Mouse (Mus musculus) embryonic fibroblast, embryonic 13.5 days (primary cell): ENCODE measurements at regions not wholly inside any gene's neighbourhood (a gene's known extent, or its start where the extent isn't known, plus 50 kb on each side); places are given as distances from the start of the nearest gene placed in this dataset.

Experiments
- H3K27ac ChIP-seq: 2 replicates; pipeline ENCODE4 v1.5.1; 2012; ENCODE audit warnings: low read length, control low read depth, inconsistent platforms; ENCODE audit not compliant: insufficient read depth
- H3K4me1 ChIP-seq: 2 replicates; pipeline ENCODE4 v1.6.1; 2011; ENCODE audit warnings: low read length; ENCODE audit not compliant: control insufficient read depth, insufficient read depth
- H3K4me3 ChIP-seq: 2 replicates; pipeline ENCODE4 v1.5.1; 2011; ENCODE audit warnings: mild to moderate bottlenecking, control low read depth, low read length; ENCODE audit not compliant: insufficient read depth
- CTCF ChIP-seq: IDR thresholded peaks from 2 replicates; pipeline ENCODE4 v1.5.1; 2011; ENCODE audit warnings: mild to moderate bottlenecking, control low read depth, low read length, moderate library complexity, borderline replicate concordance; ENCODE audit not compliant: insufficient read depth
- POLR2A ChIP-seq: IDR thresholded peaks from 2 replicates; pipeline ENCODE4 v1.6.1; 2011; ENCODE audit warnings: low read depth, mild to moderate bottlenecking, control low read depth, low read length, moderate library complexity

DNA sequence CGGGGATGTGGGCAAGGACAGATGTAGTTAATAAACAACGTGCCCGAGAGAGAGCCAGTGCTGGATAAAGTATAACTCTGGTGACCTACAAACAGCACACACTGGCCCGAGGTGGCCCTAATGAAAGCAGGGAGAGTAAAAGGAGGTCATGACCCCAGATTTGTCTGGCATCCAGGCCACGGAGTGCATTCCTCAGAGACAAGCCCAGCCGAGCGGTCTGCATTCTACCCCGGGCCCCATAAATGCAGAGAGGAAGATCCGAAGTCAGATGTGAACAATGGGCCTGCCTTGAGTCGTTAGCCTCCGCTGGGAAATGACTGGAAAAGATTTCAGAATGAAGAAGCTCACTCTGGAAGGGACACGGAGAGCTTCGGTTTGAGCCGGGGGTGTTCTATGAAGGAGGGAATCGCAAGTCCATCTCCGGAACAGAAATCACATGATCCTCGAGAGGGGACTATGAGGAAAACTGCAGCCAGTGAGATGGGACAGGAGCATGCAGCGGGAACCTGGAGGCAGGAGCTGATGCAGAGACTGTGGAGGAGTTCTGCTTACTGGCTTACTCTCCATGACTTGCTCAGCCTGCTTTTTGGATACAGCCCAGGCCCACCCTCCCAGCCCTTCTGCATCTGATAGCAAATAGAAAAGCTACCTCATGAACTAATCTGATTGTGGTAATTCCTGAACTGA lies 103.9 kb upstream of the Dapk1 start:
- Histone ChIP-seq H3K4me3 (no peak overlapping the region), H3K27ac (no peak overlapping the region), H3K4me1 (0 out of 2 replicates have a peak, but pooled peaks cover 3% of the 10 kb centered on the region)
- no peak for TF ChIP-seq POLR2A
- TF ChIP-seq CTCF, result no peak

DNA sequence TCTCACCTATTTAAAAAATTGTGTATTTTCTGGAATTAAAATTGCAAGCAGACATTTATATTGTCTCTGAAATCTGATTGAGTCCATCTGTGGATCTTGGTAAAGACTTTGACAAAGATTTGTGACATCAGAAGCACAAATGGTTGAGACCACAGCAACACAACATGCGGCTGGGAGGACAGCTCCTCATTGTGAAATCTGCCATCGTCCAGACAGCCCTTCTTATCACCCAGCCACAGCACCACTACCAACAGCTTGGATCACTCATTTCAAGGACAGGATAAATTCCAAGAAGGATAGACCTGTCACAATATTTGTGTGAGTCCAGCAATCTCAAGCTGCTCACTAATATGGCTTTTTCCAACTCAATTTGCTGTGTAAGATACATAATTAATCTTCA lies 97.6 kb upstream of the Dapk1 start:
- TF ChIP-seq CTCF (no peak), POLR2A (no peak)
- no peak overlapping the region for H3K4me3 ChIP-seq
- H3K4me1 ChIP-seq, result no peaks in the 10 kb centered on the region

DNA sequence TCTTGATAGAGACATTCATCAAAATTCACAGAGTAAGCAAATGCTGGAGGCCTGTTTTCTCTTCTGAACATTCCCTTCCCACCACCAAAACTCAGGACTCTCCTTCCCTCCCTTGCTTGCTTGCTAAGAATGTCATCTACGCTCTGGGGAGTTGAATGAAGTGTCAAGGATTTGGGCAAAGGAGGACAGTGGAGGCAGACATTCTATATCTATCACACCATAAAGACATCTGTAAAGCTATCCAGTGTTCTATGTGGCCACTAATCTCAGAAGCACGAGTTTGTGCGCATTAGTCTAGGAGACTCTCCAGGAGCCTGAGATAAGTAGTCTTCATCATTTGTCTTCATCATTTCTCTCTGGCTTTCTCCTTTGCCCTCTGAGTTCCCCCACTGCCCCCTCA lies 94.1 kb upstream of the Dapk1 start:
- Histone ChIP-seq H3K4me1 (no peaks in the 10 kb centered on the region), H3K4me3 (no peak overlapping the region), H3K27ac (peak overlapping the region; percentile 67; the same call in 1 of the 2 replicates)
- TF ChIP-seq POLR2A, result no peak
- no peak for TF ChIP-seq CTCF

More for the DNA sequence above, 97.6 kb upstream of the Dapk1 start:
- H3K27ac ChIP-seq, result no peak overlapping the region

DNA sequence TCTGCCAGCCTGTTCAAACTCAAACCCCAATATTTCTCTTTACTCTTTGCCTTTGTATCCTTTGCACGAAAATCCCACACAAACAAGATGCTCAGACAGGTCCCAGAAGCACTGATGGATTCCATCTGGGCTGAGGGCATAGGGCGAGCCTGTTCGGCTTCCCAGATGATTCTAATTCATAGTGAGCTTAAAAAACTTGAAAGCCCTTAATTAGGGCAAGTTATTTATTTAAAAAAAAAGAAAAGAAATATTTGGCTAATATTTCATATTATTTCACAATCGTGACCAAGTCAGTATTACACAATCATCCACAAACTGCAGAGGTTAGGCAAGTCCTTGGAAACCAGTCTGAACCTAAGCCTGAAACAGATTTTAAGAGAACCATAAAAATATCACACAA lies 93.7 kb upstream of the Dapk1 start:
- no peak for TF ChIP-seq CTCF
- no peak for TF ChIP-seq POLR2A
- H3K27ac ChIP-seq, result peak overlapping the region; percentile 67

DNA sequence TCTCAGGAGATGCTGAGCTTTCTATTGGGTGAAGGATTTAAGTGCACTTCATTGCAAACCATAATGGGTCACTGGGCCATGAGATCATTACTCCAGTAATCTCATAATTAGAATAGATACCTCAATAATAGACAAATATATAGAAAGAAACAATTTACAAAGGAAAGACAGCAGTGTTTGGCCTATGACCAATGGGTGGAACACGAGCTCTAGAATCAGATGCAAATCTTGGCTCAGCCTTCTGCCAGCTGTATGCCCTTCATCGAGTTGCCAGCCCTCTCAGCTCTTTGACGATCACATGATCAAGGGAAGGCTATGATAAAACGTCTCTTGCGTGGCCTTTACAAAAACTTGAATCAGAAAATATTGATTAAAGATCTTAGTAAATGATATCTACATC lies 92.9 kb upstream of the Dapk1 start:
- no peak overlapping the region for H3K27ac ChIP-seq
- TF ChIP-seq POLR2A (no peak), CTCF (no peak)
- H3K4me3 ChIP-seq, result no peak overlapping the region
- H3K4me1 ChIP-seq, result no peaks in the 10 kb centered on the region

More for the DNA sequence above, 93.7 kb upstream of the Dapk1 start:
- Histone ChIP-seq H3K4me3 (no peak overlapping the region), H3K4me1 (no peaks in the 10 kb centered on the region)

DNA sequence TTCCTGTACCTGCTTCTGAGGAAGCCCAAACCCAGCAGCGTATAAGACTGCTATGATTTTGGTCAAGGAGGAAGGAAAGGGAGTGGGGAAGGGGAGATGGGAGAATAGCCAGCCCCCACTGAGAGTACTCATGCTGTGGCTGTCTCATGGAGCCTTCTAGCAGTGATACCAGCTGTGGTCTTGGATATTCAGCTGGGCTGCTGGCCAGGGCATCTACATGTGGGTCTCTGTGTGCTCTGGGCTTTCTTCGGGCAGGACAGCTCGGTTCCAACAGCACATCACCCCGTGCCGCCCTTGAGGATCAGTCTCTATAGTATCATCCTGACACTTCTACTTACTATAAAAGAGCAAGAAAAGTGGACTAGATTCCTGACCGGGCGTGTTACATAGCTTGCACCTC lies 90.6 kb upstream of the Dapk1 start:
- H3K4me1 ChIP-seq, result no peaks in the 10 kb centered on the region
- no peak for TF ChIP-seq POLR2A
- no peak for TF ChIP-seq CTCF
- H3K4me3 ChIP-seq, result no peak overlapping the region
- H3K27ac ChIP-seq, result no peak overlapping the region

DNA sequence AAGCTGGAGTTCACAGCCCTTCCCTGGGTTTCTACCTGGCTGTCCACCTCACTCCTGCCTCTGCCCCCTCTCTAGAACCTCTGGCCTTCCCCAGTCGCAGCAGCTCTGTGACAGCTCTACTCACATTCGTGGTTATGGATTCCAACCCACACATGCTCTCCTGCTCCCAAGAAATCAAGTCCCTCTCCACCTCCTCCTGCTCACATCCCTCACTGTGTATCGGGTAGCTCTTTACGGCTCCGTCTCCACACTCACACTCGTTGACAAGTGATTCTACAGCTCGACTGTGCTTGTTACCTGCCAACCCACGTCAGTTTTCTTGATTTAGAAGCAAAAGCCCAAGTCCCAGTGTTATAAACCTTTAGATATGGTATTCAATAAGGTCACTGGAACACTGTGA lies 90.1 kb upstream of the Dapk1 start:
- H3K4me1 ChIP-seq, result no peaks in the 10 kb centered on the region
- no peak overlapping the region for H3K4me3 ChIP-seq
- no peak for TF ChIP-seq CTCF
- no peak for TF ChIP-seq POLR2A
- H3K27ac ChIP-seq, result no peak overlapping the region

DNA sequence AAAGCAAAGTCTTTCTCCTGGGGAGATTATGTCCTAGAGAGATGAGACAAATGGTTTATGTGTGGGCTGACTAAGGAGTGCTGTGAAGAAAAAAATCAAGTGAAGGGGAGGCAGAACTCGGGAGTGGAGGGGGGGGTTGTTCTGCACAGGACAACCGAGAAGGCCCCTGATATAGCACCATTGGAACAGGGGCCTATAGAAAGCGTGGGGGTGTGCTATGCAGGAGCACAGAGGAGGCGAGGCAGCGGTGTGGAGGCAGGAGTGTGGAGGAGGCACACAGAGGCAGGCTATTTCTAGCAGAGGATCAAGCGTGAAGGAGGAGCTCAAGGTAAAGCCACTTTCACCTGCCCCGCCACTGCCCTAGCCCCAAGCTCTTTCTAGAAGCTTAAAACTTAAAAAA lies 88.0 kb upstream of the Dapk1 start:
- TF ChIP-seq POLR2A (no peak), CTCF (no peak)
- H3K4me3 ChIP-seq, result no peak overlapping the region
- no peaks in the 10 kb centered on the region for H3K4me1 ChIP-seq
- H3K27ac ChIP-seq, result no peak overlapping the region

DNA sequence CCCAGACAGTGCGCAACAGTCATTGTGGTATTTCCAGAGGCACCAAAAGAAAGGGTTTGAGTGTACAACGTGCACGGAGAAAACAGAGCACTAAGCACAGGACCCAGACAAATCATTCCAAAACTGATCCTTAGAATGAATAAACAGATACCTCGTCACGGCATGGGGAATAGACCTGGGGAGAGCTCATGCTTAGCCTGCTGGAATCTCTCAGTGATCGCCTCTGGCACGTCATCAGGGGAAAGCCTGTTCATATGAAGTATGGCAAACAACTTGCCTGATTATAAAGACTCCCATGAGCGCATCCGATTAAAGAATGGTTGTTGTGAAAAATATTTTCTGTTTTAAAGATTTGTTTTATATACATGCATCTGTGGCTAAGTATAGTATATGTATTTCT lies 86.9 kb upstream of the Dapk1 start:
- Histone ChIP-seq H3K27ac (no peak overlapping the region), H3K4me3 (no peak overlapping the region), H3K4me1 (no peaks in the 10 kb centered on the region)
- no peak for TF ChIP-seq CTCF
- TF ChIP-seq POLR2A, result no peak

DNA sequence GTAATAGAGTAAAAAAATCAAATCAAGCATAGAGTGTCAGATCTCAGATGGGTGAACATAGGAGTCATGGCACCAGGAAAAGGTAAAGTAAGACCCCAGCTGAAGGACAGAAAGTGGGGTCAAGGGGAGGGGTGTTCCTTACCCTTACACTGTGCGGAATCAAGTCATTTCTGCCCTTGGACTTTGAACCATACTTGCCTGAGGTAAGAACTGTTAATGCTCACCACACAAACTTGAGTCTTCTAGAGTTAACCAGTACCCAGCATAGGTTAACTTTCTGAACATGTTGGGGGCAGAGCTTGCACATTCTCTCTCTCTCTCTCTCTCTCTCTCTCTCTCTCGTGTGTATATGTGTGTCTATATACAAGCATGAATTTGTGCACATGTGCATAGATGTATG lies 83.7 kb upstream of the Dapk1 start:
- no peak overlapping the region for H3K4me3 ChIP-seq
- TF ChIP-seq CTCF, result no peak
- TF ChIP-seq POLR2A, result no peak
- no peaks in the 10 kb centered on the region for H3K4me1 ChIP-seq
- H3K27ac ChIP-seq, result no peak overlapping the region

DNA sequence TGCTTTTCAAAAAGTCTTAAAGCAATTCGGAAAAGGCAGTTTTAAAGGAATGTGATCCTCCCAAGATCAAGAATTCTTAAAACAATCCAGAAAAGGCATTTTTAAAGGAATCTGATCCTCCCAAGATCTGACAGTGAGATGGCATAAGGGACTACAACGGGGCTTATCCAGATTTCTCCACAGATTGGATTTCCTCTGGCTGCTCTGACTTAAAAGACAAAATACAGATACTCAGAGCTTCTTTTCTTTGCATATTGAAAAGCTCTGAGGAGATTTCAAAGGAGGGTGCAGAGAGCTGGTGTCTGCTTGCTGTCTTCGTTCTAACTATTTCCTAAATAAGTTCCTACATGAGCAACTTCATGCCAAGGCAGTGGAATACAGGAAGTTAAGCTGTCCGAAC lies 82.0 kb upstream of the Dapk1 start:
- no peak for TF ChIP-seq CTCF
- no peak for TF ChIP-seq POLR2A
- Histone ChIP-seq H3K4me3 (no peak overlapping the region), H3K27ac (no peak overlapping the region), H3K4me1 (no peaks in the 10 kb centered on the region)
